Mouse (Mus musculus) 3T3-L1 (cell line): Measurements from ENCODE around the gene Cyb5d1.

Experiments
- DNase-seq: peaks from one replicate; pipeline ENCODE4 v3.0.0-alpha.2; 2015; ENCODE audit warnings: low read depth, low spot score

Cyb5d1 gene

GRCm38 (mm10) chr11:69362021-69362420, 33.4 kb downstream of the Cyb5d1 start:
- DNase-seq = no peak

DNA sequence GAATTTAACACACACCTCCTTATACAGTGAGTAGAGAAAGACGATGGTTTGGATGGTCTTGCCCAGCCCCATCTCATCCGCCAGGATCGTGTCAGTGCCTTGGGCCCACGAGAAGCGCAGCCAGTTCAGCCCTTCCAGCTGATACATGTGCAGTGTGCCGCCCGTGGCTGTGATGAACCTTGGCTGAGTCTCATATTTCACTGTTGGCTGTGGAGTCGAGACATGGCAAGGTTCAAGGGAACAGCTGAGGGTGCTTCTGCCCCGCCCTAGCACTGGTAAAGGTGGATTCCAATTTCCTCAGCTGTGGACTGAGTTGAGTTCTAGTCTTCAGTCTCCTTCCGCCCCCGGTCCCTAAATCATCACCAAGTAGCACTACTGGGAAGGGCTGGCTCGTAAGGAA, 37.7 kb downstream of the Cyb5d1 start:
- DNase-seq = no peak

GRCm38 (mm10) chr11:69356544-69356943, 38.9 kb downstream of the Cyb5d1 start:
- no peak for DNase-seq

DNA sequence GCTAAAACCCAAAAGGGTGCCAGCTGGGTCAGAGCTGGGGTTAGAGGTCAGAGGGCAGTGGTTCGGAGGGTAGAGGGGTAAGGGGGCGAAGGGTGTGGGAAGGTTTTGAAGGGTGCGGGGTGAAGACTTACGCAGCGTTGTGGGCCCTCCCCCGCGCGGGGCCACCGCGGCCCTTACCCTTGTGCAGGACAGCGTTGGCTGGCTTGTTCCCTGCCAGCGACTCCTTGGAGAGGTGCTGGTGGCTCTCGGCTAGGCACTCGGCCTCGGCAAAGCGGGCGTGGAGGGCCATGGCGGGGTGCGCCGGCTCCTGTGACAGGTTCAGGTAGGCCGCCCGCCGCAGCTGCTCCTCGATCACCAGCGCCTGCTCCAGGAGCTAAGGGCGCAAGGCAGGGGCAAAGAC, 49.0 kb downstream of the Cyb5d1 start:
- no peak for DNase-seq
